Mouse (Mus musculus) G1E (cell line): Measurements from ENCODE around the gene 4930579G24Rik. TPM values are rescaled to one million over a fixed set of nuclear protein-coding genes. Genes with fewer than 3 reads are reported as not detected.

ENCODE experiments used
- ATAC-seq: 2 replicates; pipeline ENCODE4 v1.8.0; 2016; ENCODE audit warnings: mild to moderate bottlenecking; ENCODE audit not compliant: insufficient number of reproducible peaks, poor library complexity, low FRiP score, severe bottlenecking; ENCODE audit errors: extremely low read depth
- DNase-seq: peaks from one replicate; pipeline ENCODE4 v3.0.0; 2012; ENCODE audit warnings: low spot score
- H3K27me3 ChIP-seq: 2 replicates; pipeline ENCODE4 v1.6.1; 2012; ENCODE audit warnings: mild to moderate bottlenecking, low read length, inconsistent platforms; ENCODE audit not compliant: insufficient read depth
- H3K36me3 ChIP-seq: replicated peaks from 2 replicates; pipeline ENCODE3; 2012; ENCODE audit warnings: mild to moderate bottlenecking, inconsistent platforms
- H3K4me1 ChIP-seq: 2 replicates; pipeline ENCODE4 v1.6.1; 2012; ENCODE audit warnings: low read depth, low read length, inconsistent platforms, mixed read lengths; ENCODE audit not compliant: insufficient read depth
- H3K4me3 ChIP-seq: 2 replicates; pipeline ENCODE4 v1.5.1; 2012; ENCODE audit warnings: low read depth, mild to moderate bottlenecking, inconsistent platforms, low read length, moderate library complexity, mixed read lengths
- H3K9me3 ChIP-seq: replicated peaks from 2 replicates; pipeline ENCODE4 v1.6.1; 2012; ENCODE audit warnings: inconsistent platforms
- CTCF ChIP-seq: IDR thresholded peaks from 2 replicates; pipeline ENCODE4 v1.5.1; 2012; ENCODE audit warnings: low read depth, low read length, inconsistent platforms, mixed read lengths
- GATA1 ChIP-seq: IDR thresholded peaks from 2 replicates; pipeline ENCODE4 v1.6.1; 2012; ENCODE audit warnings: borderline replicate concordance, low read length, inconsistent platforms, mixed read lengths
- GATA2 ChIP-seq: IDR thresholded peaks from 2 replicates; pipeline ENCODE4 v1.6.1; 2012; ENCODE audit warnings: low read depth, low read length, inconsistent platforms, borderline replicate concordance
- POLR2AphosphoS5 ChIP-seq: IDR thresholded peaks from 2 replicates; pipeline ENCODE4 v1.6.1; 2012; ENCODE audit warnings: low read depth, low read length, inconsistent platforms; ENCODE audit not compliant: insufficient replicate concordance
- TAL1 ChIP-seq: conservative IDR thresholded peaks from 2 replicates; pipeline ENCODE4 v1.6.1; 2012; ENCODE audit warnings: low read depth, low read length, inconsistent platforms, mixed read lengths
- polyA plus RNA-seq: library from polyadenylated mRNA; stranded (reverse); fragments of >175 nt; gene quantifications from 2 replicates; pipeline ENCODE4 v1.2.3, GENCODE M21; 2012
- total RNA-seq, 2 experiments: library from RNA; stranded (forward) in 1 of 2; stranded (reverse) in 1 of 2; fragments of 200-1000 nt in 1 of 2; fragments of >200 nt in 1 of 2; fragmentation: Nextera tagmentation in 1 of 2; gene quantifications; 2 replicates each; pipeline ENCODE4 v1.2.3; 2014 to 2017

Gene 4930579G24Rik
- total and polyA plus RNA-seq, 3 experiments, result 3.4 to 48.5 (median 17.4) TPM

- Histone ChIP-seq H3K27me3 (peaks cover 19% of the 10 kb centered on the region), H3K4me1 (no peaks in the 10 kb centered on the region), H3K36me3 (no peaks in the 10 kb centered on the region), H3K9me3 (no peaks in the 10 kb centered on the region), H3K4me3 (no peak overlapping the region)
- ATAC-seq (no peak), DNase-seq (no peak)
- TF ChIP-seq POLR2AphosphoS5 (no peak), TAL1 (no peak), GATA1 (no peak)
These were observed 45.8 kb downstream of the 4930579G24Rik start for GRCm38 (mm10) chr3:79674641-79675040.

GRCm38 (mm10) chr3:79676411-79676810 is 47.5 kb downstream of the 4930579G24Rik start:
- Histone ChIP-seq H3K27me3 (peaks cover 19% of the 10 kb centered on the region), H3K9me3 (no peaks in the 10 kb centered on the region), H3K4me3 (no peak overlapping the region), H3K36me3 (no peaks in the 10 kb centered on the region), H3K4me1 (no peaks in the 10 kb centered on the region)
- DNase-seq, result no peak
- no peak for ATAC-seq
- no peak for TF ChIP-seq GATA1
- TF ChIP-seq POLR2AphosphoS5, result no peak
- no peak for TF ChIP-seq GATA2
- no peak for TF ChIP-seq CTCF
- no peak for TF ChIP-seq TAL1

Other genes with a start within 250 kb of the 4930579G24Rik start
- 71.3 and 81.8 TPM in 2 replicates for gene Fnip2, start 61.3 kb upstream of the 4930579G24Rik start, total RNA-seq (2014; fragmentation: Nextera tagmentation)
- gene Fnip2, start 61.3 kb upstream of the 4930579G24Rik start, total RNA-seq (2017), result 54.5 and 57.6 TPM in 2 replicates
- 3.2 and 3.5 TPM in 2 replicates for gene Fnip2, start 61.3 kb upstream of the 4930579G24Rik start, polyA plus RNA-seq
- 156 and 169 TPM in 2 replicates for gene Ppid, start 37.7 kb upstream of the 4930579G24Rik start, total RNA-seq (2014; fragmentation: Nextera tagmentation)
- 213 and 235 TPM in 2 replicates for gene Ppid, start 37.7 kb upstream of the 4930579G24Rik start, total RNA-seq (2017)
- 23.6 and 32.6 TPM in 2 replicates for gene Ppid, start 37.7 kb upstream of the 4930579G24Rik start, polyA plus RNA-seq
- gene Etfdh, start 421 bp downstream of the 4930579G24Rik start, total RNA-seq (2014; fragmentation: Nextera tagmentation), result 54.1 and 58.2 TPM in 2 replicates
- 59.9 and 63.9 TPM in 2 replicates for gene Etfdh, start 421 bp downstream of the 4930579G24Rik start, total RNA-seq (2017)
- 19.0 and 20.4 TPM in 2 replicates for gene Etfdh, start 421 bp downstream of the 4930579G24Rik start, polyA plus RNA-seq
- gene Rxfp1, start 108.8 kb downstream of the 4930579G24Rik start, total RNA-seq (2014; fragmentation: Nextera tagmentation), result not detected in 2 replicates
- gene Rxfp1, start 108.8 kb downstream of the 4930579G24Rik start, total RNA-seq (2017), result 0.12 and 0.38 TPM in 2 replicates
- not detected in 2 replicates for gene Rxfp1, start 108.8 kb downstream of the 4930579G24Rik start, polyA plus RNA-seq
- 10.5 and 12.6 TPM in 2 replicates for gene Tmem144, start 223.7 kb downstream of the 4930579G24Rik start, total RNA-seq (2014; fragmentation: Nextera tagmentation)
- gene Tmem144, start 223.7 kb downstream of the 4930579G24Rik start, total RNA-seq (2017), result 34.7 and 42.9 TPM in 2 replicates
- gene Tmem144, start 223.7 kb downstream of the 4930579G24Rik start, polyA plus RNA-seq, result 0.21 and 0.63 TPM in 2 replicates